Mouse (Mus musculus): ENCODE results near the gene Naxd.

The Naxd gene

DNA sequence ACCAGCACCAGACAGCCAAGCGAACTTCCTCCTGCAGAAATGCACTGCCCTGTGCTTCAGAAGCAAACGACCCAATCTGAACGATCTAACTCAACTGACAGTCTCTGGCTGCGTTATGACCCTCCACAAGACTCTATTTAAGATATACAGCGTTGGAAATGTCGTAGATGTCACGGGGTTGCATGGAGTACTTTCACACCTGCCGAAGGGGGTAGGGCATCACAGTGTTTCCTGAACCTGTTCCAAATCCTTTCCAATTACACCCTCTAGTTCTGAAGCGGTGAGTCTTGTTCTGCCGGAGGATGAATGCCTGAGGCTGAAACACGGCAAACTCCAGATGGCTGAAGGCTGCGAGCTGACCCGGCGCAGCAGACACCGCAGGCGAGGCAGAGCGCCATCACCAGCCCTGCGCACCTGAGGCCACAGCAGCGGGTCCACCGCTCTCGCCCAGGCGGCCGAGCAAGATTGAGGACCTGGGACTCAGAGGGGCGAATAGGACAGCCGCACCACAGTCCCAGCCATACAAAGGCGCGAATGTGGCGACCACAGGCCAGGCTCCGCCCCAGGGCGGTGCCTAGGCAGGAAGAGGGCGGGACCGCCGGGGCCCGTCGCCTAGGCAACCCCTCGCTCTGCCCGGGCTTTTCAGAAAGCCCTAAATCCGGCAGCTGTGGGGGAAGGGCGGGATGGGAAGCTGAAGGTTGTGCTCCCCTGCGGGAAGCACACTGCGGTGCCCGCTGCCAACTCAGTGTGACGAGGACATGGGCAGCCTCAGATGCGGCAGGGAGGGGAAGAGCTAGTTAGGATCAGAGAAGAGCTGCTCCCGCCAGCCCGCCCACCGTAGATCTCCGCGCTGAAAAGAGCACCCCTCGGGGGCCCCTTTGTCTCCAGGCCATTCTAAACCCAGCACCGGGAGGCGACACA lies 57.8 kb downstream of the Naxd start, which contains the start of gene Ing1:
Gene Ing1, plus strand, starts transcription at position 773 of the 921 bp plus-strand sequence.
- DNase-seq (ENCODE audit: inconsistent age in 2 of 2, low spot score in 1 of 2) = peak; percentile 96 to 98

DNA sequence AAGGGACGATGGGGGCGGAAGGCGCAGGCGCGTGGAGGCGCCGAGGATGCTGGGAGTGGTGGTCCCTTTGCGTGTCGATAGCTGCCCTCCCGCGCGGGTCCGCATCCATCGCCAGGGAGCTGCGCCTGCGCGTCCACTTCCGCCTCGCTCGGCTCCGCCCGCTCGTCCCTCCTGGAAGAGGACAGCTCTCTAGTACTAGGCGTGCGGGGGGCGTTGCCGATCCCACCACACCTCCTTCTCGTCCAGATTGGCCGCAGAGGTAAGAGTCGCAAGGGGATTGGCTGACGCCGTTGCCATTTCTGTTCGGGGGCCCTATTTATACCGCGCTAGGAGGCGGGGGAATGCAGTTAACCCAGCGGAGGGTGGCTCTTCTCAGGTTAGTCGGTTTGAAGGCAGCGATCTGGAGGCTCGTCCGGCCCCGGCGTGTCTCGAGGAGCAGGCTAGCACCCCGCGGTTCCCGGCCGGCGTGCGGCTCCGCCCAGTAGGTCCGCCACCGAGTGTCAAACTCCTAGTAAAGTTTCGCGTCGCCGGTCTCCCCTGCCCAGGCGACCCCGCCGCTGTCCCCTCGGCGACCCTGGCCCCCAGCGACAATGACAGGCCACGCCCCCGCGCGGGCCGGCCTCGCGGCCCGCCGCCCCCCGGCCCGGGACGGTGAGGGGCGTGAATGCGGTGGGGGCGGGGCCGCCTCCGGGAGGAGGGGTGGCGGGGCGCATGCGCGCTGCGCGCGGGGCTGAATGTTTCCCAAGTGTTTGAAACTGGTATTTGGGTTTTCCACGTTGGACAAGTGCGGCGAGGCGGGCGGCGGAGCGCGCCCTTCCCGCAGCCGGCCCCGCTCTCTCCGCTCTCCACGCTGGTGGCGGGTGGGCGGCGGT lies 58.6 kb downstream of the Naxd start:
- DNase-seq (ENCODE audit: inconsistent age in 2 of 2, low spot score in 1 of 2) = peak; percentile 99 to 100

GRCm38 (mm10) chr8:11556691-11557423 lies 59.6 kb downstream of the Naxd start:
- peak; percentile 68 to 86 for DNase-seq (ENCODE audit: inconsistent age in 2 of 2, low spot score in 1 of 2)

GRCm38 (mm10) chr8:11557424-11557767 lies 60.1 kb downstream of the Naxd start:
- no peak for DNase-seq (ENCODE audit: inconsistent age in 2 of 2, low spot score in 1 of 2)

GRCm38 (mm10) chr8:11557768-11558629 lies 60.7 kb downstream of the Naxd start:
- peak; percentile 98 to 99 for DNase-seq (ENCODE audit: inconsistent age in 2 of 2, low spot score in 1 of 2)

GRCm38 (mm10) chr8:11559511-11559910 lies 62.2 kb downstream of the Naxd start:
- no peak for DNase-seq (ENCODE audit: inconsistent age in 2 of 2, low spot score in 1 of 2)

DNA sequence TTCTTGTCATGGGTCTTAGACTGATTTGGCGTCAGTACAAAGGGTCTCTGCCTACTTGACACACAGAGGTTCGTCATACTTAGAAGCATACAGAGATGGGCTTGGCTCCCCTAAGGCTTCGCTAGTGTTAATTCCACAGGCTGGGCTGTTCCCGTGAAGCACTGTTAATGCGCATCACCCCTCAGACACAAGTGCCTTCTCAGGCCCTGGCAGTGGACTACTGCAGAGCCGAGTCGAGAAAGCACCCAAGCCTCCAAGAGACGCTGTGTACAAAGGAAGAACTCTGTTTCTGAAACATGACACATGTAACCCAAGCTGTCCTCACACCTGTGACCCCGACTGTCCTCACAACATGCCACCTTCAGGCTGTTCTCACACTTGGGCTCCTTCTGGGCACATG lies 62.9 kb downstream of the Naxd start:
- DNase-seq (ENCODE audit: inconsistent age in 2 of 2, low spot score in 1 of 2) = no peak

DNA sequence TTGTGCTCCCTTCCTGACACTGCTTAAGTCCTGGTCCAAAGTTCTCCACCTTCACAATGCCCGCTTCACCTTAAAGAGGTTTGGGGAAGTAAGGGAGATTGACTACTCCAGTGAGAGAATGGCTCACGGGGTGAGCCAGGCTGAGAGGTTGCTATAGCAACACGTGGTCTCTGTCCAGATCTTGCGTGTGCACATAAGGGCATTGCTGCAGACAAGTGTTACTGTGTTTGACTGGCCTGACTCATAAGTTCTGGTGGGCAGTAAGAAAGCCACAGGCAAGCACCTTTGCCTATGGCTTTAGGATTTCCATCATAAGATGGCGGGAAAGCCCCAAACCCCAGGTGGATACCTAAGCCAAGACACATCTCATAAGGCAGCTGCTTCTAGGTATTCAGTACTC lies 66.9 kb downstream of the Naxd start:
- no peak for DNase-seq (ENCODE audit: inconsistent age in 2 of 2, low spot score in 1 of 2)

Measured in adrenal gland, adult (tissue).